Mouse (Mus musculus): ENCODE measurements around the gene Slc25a21. TPM values are rescaled to one million over a fixed set of nuclear protein-coding genes. Genes with fewer than 3 reads are reported as not detected.

The Slc25a21 gene
- polyA plus RNA-seq, 1 experiment from 2014 or later, result 40.5 TPM

- DNase-seq (ENCODE audit: low spot score) (no peak), ATAC-seq (replicated peaks; ENCODE audit: low FRiP score) (no peak)
- no peak overlapping the region for H3K9ac ChIP-seq (ENCODE audit: low read depth, low read length)
- WGBS, result 78% methylated on average over 4 of the region's 4 CpGs
- no peaks in the 10 kb centered on the region for H3K9me3 ChIP-seq (ENCODE audit: control insufficient read depth, low read length)
- no peak overlapping the region for H3K4me2 ChIP-seq
- no peak overlapping the region for H3K4me3 ChIP-seq (ENCODE audit: low read depth, low read length)
- H3K4me1 ChIP-seq (replicated peaks; ENCODE audit: control insufficient read depth, insufficient read depth, low read length), result no peaks in the 10 kb centered on the region
- no peaks in the 10 kb centered on the region for H3K36me3 ChIP-seq (ENCODE audit: control insufficient read depth, insufficient read depth, low read length)
- H3K27ac ChIP-seq (ENCODE audit: low read depth, low read length), result no peak overlapping the region
- H3K27me3 ChIP-seq (replicated peaks; ENCODE audit: control insufficient read depth, insufficient read depth, low read length), result no peaks in the 10 kb centered on the region
Measured at GRCm38 (mm10) chr12:56863873-56864562, 333.3 kb downstream of the Slc25a21 start.

- no peak overlapping the region for H3K4me3 ChIP-seq (ENCODE audit: low read depth, low read length)
- no peaks in the 10 kb centered on the region for H3K4me1 ChIP-seq (replicated peaks; ENCODE audit: control insufficient read depth, insufficient read depth, low read length)
- H3K9ac ChIP-seq (ENCODE audit: low read depth, low read length), result no peak overlapping the region
- ATAC-seq (replicated peaks; ENCODE audit: low FRiP score), result no peak
- H3K36me3 ChIP-seq (ENCODE audit: control insufficient read depth, insufficient read depth, low read length), result no peaks in the 10 kb centered on the region
- no peak overlapping the region for H3K27ac ChIP-seq (ENCODE audit: low read depth, low read length)
- WGBS, result 50% methylated on average over 4 of the region's 4 CpGs
- no peak for DNase-seq (ENCODE audit: low spot score)
- no peaks in the 10 kb centered on the region for H3K27me3 ChIP-seq (replicated peaks; ENCODE audit: control insufficient read depth, insufficient read depth, low read length)
- H3K9me3 ChIP-seq (ENCODE audit: control insufficient read depth, low read length), result no peaks in the 10 kb centered on the region
- no peak overlapping the region for H3K4me2 ChIP-seq
Measured at GRCm38 (mm10) chr12:56852679-56853078, 344.6 kb downstream of the Slc25a21 start.

GRCm38 (mm10) chr12:56851464-56851863 is 345.8 kb downstream of the Slc25a21 start:
- Histone ChIP-seq H3K9ac (ENCODE audit: low read depth, low read length) (no peak overlapping the region), H3K4me1 (replicated peaks; ENCODE audit: control insufficient read depth, insufficient read depth, low read length) (no peaks in the 10 kb centered on the region), H3K27me3 (replicated peaks; ENCODE audit: control insufficient read depth, insufficient read depth, low read length) (no peaks in the 10 kb centered on the region), H3K4me3 (ENCODE audit: low read depth, low read length) (no peak overlapping the region), H3K9me3 (ENCODE audit: control insufficient read depth, low read length) (no peaks in the 10 kb centered on the region), H3K4me2 (no peak overlapping the region), H3K36me3 (ENCODE audit: control insufficient read depth, insufficient read depth, low read length) (no peaks in the 10 kb centered on the region), H3K27ac (ENCODE audit: low read depth, low read length) (no peak overlapping the region)
- ATAC-seq (replicated peaks; ENCODE audit: low FRiP score) (no peak), DNase-seq (ENCODE audit: low spot score) (no peak)
- WGBS, result 62% methylated on average over 3 of the region's 3 CpGs

- H3K27me3 ChIP-seq (replicated peaks; ENCODE audit: control insufficient read depth, insufficient read depth, low read length), result no peaks in the 10 kb centered on the region
- no peaks in the 10 kb centered on the region for H3K9me3 ChIP-seq (ENCODE audit: control insufficient read depth, low read length)
- no peak overlapping the region for H3K27ac ChIP-seq (ENCODE audit: low read depth, low read length)
- WGBS, result 79% methylated on average over 1 of the region's 1 CpGs
- no peak overlapping the region for H3K4me3 ChIP-seq (ENCODE audit: low read depth, low read length)
- no peak overlapping the region for H3K4me2 ChIP-seq
- H3K36me3 ChIP-seq (ENCODE audit: control insufficient read depth, insufficient read depth, low read length), result no peaks in the 10 kb centered on the region
- H3K9ac ChIP-seq (ENCODE audit: low read depth, low read length), result no peak overlapping the region
- no peak for DNase-seq (ENCODE audit: low spot score)
- H3K4me1 ChIP-seq (replicated peaks; ENCODE audit: control insufficient read depth, insufficient read depth, low read length), result no peaks in the 10 kb centered on the region
- no peak for ATAC-seq (replicated peaks; ENCODE audit: low FRiP score)
Measured at GRCm38 (mm10) chr12:56829945-56830344, 367.3 kb downstream of the Slc25a21 start.

GRCm38 (mm10) chr12:56829455-56829883 is 367.8 kb downstream of the Slc25a21 start:
- Histone ChIP-seq H3K9ac (ENCODE audit: low read depth, low read length) (no peak overlapping the region), H3K4me2 (no peak overlapping the region), H3K27ac (ENCODE audit: low read depth, low read length) (no peak overlapping the region), H3K36me3 (ENCODE audit: control insufficient read depth, insufficient read depth, low read length) (no peaks in the 10 kb centered on the region), H3K4me3 (ENCODE audit: low read depth, low read length) (no peak overlapping the region), H3K9me3 (ENCODE audit: control insufficient read depth, low read length) (no peaks in the 10 kb centered on the region), H3K4me1 (replicated peaks; ENCODE audit: control insufficient read depth, insufficient read depth, low read length) (no peaks in the 10 kb centered on the region), H3K27me3 (replicated peaks; ENCODE audit: control insufficient read depth, insufficient read depth, low read length) (no peaks in the 10 kb centered on the region)
- 38% methylated on average over 5 of the region's 5 CpGs for WGBS
- no peak for ATAC-seq (replicated peaks; ENCODE audit: low FRiP score)
- DNase-seq (ENCODE audit: low spot score), result no peak

GRCm38 (mm10) chr12:56827808-56828384 is 369.4 kb downstream of the Slc25a21 start:
- no peaks in the 10 kb centered on the region for H3K27me3 ChIP-seq (replicated peaks; ENCODE audit: control insufficient read depth, insufficient read depth, low read length)
- H3K27ac ChIP-seq (ENCODE audit: low read depth, low read length), result no peak overlapping the region
- ATAC-seq (replicated peaks; ENCODE audit: low FRiP score) (no peak), DNase-seq (ENCODE audit: low spot score) (no peak)
- H3K4me2 ChIP-seq, result no peak overlapping the region
- no peak overlapping the region for H3K4me3 ChIP-seq (ENCODE audit: low read depth, low read length)
- H3K36me3 ChIP-seq (ENCODE audit: control insufficient read depth, insufficient read depth, low read length), result no peaks in the 10 kb centered on the region
- no peaks in the 10 kb centered on the region for H3K9me3 ChIP-seq (ENCODE audit: control insufficient read depth, low read length)
- 84% methylated on average over 8 of the region's 8 CpGs for WGBS
- H3K9ac ChIP-seq (ENCODE audit: low read depth, low read length), result no peak overlapping the region
- H3K4me1 ChIP-seq (replicated peaks; ENCODE audit: control insufficient read depth, insufficient read depth, low read length), result no peaks in the 10 kb centered on the region

- Histone ChIP-seq H3K27ac (ENCODE audit: low read depth, low read length) (no peak overlapping the region), H3K9ac (ENCODE audit: low read depth, low read length) (no peak overlapping the region), H3K4me3 (ENCODE audit: low read depth, low read length) (no peak overlapping the region), H3K4me1 (replicated peaks; ENCODE audit: control insufficient read depth, insufficient read depth, low read length) (no peaks in the 10 kb centered on the region), H3K4me2 (no peak overlapping the region), H3K36me3 (ENCODE audit: control insufficient read depth, insufficient read depth, low read length) (no peaks in the 10 kb centered on the region), H3K9me3 (ENCODE audit: control insufficient read depth, low read length) (no peaks in the 10 kb centered on the region), H3K27me3 (replicated peaks; ENCODE audit: control insufficient read depth, insufficient read depth, low read length) (no peaks in the 10 kb centered on the region)
- DNase-seq (ENCODE audit: low spot score) (no peak), ATAC-seq (replicated peaks; ENCODE audit: low FRiP score) (no peak)
- WGBS, result 54% methylated on average over 5 of the region's 5 CpGs
Measured at GRCm38 (mm10) chr12:56824688-56825087, 372.6 kb downstream of the Slc25a21 start.

GRCm38 (mm10) chr12:56822122-56822521 is 375.1 kb downstream of the Slc25a21 start:
- Histone ChIP-seq H3K9me3 (ENCODE audit: control insufficient read depth, low read length) (no peaks in the 10 kb centered on the region), H3K4me1 (replicated peaks; ENCODE audit: control insufficient read depth, insufficient read depth, low read length) (no peaks in the 10 kb centered on the region), H3K36me3 (ENCODE audit: control insufficient read depth, insufficient read depth, low read length) (no peaks in the 10 kb centered on the region), H3K9ac (ENCODE audit: low read depth, low read length) (no peak overlapping the region), H3K27ac (ENCODE audit: low read depth, low read length) (no peak overlapping the region), H3K4me2 (no peak overlapping the region), H3K27me3 (replicated peaks; ENCODE audit: control insufficient read depth, insufficient read depth, low read length) (no peaks in the 10 kb centered on the region), H3K4me3 (ENCODE audit: low read depth, low read length) (no peak overlapping the region)
- ATAC-seq (replicated peaks; ENCODE audit: low FRiP score), result no peak
- no peak for DNase-seq (ENCODE audit: low spot score)
- WGBS, result 64% methylated on average over 2 of the region's 2 CpGs

- H3K27me3 ChIP-seq (replicated peaks; ENCODE audit: control insufficient read depth, insufficient read depth, low read length), result no peaks in the 10 kb centered on the region
- no peak overlapping the region for H3K27ac ChIP-seq (ENCODE audit: low read depth, low read length)
- H3K9ac ChIP-seq (ENCODE audit: low read depth, low read length), result no peak overlapping the region
- 84% methylated on average over 2 of the region's 2 CpGs for WGBS
- DNase-seq (ENCODE audit: low spot score), result no peak
- no peak overlapping the region for H3K4me2 ChIP-seq
- no peak for ATAC-seq (replicated peaks; ENCODE audit: low FRiP score)
- H3K36me3 ChIP-seq (ENCODE audit: control insufficient read depth, insufficient read depth, low read length), result no peaks in the 10 kb centered on the region
- H3K9me3 ChIP-seq (ENCODE audit: control insufficient read depth, low read length), result no peaks in the 10 kb centered on the region
- H3K4me1 ChIP-seq (replicated peaks; ENCODE audit: control insufficient read depth, insufficient read depth, low read length), result no peaks in the 10 kb centered on the region
- no peak overlapping the region for H3K4me3 ChIP-seq (ENCODE audit: low read depth, low read length)
Measured at GRCm38 (mm10) chr12:56820604-56821003, 376.7 kb downstream of the Slc25a21 start.

All from liver, embryonic 11.5 days (tissue).